Mouse (Mus musculus) mesoderm, embryonic 11.5 days (tissue): ENCODE results near the gene Taf3.

Source experiments
- DNase-seq: peaks from one replicate; pipeline ENCODE4 v3.0.0-alpha.2; 2012; ENCODE audit warnings: low read depth, low spot score

Taf3 gene

DNA sequence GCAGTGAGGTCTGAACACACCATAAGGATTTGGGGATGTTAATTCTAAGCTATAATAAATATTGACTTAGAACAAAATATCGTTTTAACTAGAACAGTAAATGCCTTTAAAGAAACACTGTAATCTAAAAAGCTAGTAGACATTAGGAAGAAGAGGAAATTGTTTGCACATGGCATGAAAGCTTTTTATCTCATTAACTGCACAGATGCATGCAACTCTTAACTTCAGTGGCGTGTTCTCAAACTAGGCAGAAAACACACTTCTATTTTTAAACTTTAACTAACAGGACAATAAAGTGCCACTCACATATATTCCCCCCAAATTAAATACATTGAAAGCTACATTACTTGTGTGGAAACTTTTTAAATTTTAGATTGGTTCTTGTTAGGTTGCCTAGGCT is 91.8 kb downstream of the Taf3 start:
- no peak for DNase-seq

DNA sequence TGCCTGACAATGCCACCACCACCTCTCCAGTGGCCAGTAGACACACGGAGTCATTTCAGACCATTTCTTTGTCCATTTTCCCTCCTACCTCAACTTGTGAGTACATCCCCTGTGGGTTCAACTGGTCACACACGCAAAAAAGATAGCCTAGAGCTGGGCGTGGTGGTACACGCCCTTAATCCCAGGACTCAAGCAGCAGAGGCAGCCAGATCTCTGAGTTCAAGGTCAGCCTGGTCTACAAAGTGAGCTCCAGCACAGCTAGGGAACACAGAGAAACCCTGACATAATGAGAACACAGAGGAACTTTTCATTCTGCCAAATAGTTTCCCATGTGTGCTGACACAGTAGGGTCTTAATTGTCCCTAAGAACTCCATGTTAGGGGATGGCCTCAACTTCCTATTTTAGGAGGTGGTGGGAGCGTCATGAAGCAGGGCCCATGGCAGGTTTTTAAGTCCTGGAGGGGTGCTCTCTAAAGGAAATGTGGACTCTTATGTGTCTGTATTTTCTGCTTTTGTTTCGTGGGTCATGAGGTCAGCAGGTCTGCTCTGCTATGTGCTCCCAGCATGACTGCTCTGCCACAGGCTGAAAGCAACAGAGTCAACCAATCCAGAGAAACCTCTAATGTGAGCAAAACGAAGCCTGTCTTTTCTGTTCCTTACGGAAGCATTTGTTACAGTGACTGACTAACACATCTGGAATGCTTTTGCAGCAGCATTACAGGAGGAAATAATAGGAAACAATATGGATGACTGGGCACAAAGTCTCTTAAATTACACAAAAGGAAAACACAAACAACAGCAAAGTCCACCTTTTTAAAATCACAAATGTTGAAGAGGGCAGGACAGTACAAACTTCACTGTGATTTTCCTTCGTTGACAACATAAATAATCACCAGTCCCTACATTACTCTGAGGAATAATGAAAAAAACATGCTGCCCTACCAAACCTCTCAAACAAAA is 92.5 kb downstream of the Taf3 start:
- peak; percentile 63 for DNase-seq

DNA sequence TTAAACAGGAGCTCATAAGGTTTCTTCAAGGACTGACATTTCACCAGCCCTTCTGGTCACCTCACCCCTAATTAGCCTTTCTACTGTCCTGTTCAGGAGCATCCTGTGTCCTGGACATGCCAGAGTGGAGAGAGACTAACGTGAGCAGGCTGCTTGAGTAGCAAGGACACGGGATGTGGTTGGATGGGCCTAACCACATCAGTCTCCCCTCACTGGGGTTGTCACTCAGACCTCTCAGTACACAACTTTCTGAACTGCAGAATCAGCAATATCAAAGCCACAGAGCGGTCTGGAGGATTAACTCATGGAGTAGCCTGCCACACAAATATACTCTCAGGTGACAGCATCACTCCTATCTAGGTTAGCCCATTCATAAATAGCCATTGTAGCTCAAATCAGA is 101.7 kb downstream of the Taf3 start:
- DNase-seq, result no peak

DNA sequence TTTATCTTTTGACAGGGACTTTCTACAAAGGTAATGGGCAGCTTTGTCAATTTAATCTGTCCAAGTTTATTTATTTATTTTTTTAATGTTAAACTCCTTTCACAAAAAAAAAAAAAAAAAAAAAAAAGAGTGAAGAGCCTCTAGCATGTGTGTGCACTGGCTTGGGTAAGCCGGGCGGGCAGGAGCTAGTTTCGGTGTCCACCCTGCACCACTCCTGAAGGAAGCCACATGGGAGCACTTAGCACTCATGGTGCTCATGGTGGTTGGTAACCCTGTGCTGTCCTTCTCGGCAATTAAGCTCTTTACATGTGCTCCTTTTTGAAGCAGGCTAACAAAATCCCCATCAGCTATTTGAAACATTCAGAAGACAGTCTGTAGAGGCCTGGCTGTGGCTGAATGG is 102.8 kb downstream of the Taf3 start:
- no peak for DNase-seq

DNA sequence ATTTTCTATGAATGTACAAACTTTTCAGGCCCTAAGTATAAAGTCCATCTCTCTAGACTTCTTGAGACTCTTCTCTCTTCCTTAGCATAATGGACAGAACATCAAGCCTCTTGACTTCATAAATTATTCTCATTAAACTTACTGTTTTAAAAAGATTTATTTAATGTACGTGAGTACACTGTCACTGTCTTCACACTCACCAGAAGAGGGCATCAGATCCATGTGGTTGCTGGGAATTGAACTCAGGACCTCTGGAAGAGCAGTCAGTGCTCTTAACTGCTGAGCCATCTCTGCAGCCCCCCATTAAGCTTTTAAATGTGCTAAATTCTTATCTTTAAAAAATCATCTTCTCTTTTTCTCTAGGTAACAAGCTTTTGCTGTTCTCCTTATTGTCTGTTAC is 105.4 kb downstream of the Taf3 start:
- DNase-seq, result no peak

DNA sequence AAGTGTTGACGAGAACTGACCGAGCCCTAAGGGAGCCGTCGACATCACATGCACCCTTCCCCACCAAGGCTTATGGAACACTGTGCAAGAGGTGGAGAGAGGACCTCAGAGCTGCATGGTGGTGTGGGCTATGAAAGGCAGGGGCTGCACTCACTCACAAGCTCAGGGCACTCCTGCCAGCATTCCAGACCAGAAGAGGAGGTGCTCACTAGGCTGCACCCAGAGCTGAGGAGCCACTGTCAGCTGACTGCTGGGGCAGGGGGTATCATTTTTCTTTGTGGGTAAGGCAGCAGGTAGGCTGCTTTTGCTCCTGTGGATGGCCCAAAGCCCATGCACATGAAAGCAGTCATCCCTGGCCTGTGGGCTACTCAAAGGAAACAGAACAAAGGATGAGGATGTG is 109.1 kb downstream of the Taf3 start:
- no peak for DNase-seq

DNA sequence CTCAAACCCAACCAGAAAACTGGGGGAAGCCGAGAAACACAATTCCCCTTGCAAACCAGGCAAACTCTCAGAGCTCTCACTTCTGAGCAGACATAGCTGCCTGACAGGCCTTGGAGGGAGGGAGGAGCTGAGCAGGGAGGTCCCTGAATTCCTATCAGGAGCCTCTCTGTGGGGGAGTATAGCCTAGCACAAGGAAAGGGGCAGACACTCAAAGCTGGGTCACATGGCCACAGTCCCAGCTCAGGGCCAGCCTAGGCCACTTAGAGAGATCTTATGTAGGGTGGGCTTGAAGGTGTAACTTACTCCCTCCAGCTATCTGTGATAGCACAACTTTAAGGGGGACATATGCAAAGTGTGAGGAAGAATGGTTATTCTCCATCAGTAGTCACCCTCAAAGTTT is 112.4 kb downstream of the Taf3 start:
- peak; percentile 33 for DNase-seq

DNA sequence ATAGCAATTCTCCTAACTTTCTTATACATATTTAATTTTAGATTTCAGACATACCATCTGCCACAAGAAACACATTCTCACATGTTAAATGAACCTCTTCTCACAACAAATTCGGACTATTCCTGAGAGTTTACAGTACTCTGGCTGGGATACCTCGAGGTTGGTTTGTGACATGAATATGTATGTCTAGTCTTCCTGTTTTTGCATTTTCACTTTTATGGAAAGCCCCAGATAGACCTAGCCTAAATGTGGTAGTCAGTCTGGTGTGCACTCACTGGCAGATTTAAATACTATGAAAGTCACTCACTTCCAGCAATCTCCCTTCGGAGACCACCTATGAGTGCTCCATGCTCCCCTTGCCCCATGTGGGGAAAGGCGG is 121.5 kb downstream of the Taf3 start:
- DNase-seq, result no peak

DNA sequence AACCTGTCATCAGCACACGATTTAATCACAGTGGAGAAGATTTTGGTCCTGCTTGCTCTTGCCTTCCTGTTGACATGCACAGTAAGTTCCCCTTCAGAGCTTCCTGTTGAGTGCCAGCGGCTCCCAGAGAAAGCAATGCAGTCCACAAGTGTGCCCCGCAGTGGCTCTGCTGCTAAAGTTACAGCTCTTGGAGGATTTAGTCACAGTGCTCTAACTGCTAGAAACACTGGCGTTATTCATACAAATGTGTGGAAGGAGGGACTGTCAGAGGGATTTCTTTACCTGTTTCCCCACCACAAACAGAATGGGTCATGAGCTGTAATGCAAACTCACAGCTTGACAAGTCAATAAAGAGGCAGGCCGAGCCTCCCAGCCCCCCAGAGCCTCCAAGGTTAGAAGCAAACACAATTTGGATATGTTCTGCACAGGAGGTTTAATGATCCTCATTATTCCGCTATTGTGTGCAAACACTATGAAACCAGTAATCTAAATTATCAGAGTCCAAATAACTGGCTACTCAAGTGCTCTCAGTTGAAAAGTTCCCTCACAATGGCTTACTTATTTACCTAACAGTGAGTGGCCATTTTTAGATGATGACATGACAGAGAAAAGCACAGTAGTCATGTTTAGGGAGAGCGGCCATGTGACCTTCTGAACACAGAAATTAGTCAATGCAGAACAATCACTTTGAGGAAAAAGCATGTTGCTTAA is 122.0 kb downstream of the Taf3 start:
- no peak for DNase-seq

DNA sequence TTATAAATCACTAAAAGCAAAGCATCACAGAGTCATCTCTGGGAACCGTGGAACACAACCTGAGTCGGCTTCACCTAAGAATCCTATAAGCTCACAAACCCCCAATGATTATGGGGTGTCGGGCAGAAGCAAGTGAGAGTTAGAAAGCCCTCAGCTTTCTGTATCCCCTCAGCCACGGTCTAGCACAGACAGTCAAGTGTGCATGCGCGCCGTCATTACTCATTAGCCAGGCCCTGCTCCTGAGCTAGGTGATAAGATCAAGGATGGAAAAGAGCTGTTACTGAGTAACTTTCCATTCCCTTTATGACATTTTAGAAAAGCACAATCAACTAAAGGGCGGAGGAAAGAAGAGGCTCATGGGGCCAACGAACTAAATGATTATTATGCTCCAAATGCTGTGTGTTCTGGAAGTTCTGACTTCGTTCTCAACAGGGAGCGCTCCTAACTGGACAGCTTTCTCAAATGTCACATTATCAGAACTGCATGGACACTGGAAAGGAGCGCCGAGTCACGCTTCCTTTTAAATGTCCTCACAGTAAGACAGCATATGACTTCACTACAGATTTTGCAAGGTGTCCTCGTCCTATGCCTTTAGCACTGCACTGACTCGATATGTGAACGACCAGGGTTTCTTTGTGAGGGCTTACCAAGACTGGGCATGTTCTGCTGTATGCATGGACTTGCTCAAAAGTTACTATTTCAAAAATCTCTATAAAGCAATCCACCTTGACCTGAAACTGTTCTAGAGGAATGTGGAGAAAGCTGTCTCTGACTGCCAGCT is 129.5 kb downstream of the Taf3 start:
- no peak for DNase-seq

DNA sequence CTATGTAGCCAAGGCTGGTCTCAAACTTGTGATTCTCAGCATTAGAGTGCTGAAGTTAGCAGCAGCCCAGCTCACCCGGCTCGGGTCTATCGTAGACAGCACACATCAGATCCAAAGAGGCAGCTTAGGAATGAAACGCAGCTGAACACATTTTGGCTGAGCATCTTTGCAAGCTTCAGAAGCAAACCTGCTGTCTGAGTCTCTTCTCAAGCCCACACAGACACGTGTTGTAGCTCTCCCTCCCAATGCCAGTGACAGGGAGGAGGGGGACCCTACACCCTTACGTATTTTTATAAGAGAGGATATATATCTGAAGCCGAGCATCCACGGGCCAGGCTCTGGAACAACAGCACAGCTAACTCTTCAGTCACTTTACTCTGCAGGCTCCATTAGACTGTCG is 130.8 kb downstream of the Taf3 start:
- DNase-seq, result no peak

DNA sequence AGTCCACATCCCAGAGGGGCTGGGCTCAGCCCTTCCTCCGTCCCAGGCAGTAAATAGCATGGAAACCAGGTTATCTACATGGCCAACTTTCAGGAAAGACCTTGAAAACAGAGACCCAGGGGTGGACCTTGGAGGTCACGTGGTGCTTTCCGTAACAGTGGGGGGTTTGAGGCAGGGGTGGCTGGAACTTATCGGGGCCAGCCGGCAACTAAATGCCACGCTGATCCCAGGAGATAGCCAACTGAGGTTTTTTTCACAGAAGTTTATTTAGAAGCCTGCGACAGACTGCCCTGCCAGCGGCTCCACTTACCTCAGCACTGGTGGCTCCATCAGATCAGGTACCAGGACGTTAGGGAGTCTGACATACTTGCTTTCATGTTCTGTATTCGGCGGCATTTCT is 142.4 kb downstream of the Taf3 start:
- DNase-seq, result no peak

DNA sequence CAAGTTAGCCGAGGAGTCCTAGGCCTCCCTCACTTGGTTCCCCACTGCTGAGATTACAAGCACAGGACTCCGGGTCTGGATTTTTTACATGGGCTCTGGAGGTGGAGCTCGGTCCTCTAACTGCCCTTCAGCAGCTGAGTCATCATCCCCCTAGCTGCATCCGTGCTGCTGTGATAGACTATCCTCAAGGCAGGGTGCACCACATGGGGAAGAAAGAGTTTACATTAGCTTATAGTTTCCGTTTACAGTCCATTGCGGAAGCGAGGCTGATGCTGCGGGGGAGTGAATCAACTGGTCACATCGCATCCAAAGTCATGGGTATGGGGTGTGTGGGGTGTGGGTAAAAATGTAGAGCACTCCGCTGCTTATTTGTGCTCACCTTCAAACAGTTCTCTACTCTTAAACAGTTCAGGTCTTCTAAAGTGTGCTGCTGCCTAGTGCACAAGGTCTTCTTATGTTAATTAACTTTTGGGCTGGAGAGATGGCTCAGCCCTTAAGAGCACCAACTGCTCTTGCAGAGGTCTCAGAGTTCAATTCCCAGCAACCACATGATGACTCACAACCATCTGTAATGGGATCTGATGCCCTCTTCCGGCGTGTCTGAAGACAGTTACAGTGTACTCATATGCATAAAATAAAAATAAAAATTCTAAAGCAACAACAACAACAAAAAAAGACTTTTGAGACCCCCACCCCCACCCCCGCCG is 144.4 kb downstream of the Taf3 start:
- DNase-seq, result no peak

DNA sequence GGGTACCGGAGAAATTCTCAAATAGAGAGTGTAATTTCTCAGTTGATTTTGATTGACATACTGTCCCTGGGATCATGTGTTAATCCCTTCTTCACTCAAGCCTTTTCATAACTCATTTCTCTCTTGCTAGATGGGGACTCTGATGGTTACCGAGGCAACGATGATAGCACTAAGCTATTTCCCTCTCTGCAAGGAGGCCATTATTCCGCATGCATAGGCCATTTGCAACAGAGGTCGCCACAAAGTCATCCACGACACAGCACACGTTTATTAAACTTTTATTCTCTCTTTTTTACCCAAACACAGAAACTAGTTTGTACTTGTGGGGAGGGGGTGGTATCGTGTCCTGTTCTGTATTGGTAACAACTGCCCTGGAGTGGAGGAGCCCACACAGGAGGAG is 150.6 kb downstream of the Taf3 start:
- no peak for DNase-seq

DNA sequence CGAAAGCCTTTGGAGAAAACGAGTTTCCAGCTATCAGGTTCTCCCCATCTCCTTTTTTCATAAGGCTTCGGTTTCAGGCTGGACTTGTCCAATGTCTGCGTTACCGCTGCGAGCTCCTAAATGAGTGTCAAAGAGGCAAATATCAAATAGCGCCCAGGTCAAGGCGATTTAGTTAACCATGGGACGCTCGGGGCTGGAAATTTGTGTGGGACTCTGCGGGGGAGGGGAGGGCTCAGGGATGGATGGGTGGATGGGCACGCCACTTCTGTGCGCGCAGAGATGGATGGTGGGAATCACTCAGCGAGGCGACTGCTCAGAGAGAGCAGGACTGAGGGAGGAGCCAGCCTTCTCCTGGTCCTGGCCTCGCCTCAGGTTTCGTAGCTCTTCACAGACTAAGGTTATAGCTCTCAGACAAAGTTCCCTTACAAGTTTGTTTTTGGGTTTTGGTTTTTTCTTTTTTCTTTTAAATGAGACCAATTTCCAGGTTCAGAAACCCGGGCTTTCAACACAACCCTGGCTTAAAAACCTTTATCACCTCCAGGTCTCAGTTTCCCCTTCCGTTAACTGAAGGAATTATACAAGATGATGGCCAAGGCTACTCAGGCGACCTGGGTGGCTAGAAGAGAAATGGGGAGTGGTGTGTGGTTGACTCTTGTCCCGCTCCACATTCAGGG is 152.2 kb downstream of the Taf3 start:
- DNase-seq, result no peak

DNA sequence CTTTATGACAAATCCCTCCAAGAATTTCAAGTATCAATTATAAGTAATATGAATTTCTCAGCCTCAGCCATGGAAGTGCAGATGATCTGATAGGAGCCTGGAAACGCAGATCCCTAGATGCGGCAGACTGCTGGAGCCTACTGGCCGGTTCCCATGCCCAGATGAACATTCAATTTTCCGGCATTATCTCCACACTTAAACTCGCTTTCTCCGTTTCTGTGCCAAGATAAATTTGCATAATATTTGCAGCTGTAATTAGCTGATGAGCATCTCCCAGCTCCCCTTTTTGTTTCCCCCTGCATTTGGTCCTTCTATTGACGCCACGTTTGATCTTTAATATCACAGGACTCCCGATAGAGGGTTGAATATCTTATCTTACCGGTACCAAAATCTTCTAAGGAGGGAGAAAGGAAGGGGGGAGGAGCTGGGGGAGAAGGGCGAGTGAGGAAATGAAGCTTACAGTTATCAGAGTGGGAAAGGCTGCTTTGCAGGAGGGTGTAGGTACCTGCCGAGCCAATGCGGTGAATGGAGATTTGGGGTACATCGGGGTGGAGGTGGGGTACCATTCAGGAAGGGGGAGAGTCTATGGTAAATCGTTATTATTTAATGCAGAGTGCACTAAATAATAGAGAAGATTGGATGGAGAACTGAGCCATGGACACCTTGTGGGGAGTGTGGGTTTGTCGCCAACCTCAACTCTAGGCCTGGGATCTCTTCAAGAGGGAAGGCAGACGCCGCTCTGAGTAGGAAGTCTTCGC is 153.4 kb downstream of the Taf3 start:
- no peak for DNase-seq

DNA sequence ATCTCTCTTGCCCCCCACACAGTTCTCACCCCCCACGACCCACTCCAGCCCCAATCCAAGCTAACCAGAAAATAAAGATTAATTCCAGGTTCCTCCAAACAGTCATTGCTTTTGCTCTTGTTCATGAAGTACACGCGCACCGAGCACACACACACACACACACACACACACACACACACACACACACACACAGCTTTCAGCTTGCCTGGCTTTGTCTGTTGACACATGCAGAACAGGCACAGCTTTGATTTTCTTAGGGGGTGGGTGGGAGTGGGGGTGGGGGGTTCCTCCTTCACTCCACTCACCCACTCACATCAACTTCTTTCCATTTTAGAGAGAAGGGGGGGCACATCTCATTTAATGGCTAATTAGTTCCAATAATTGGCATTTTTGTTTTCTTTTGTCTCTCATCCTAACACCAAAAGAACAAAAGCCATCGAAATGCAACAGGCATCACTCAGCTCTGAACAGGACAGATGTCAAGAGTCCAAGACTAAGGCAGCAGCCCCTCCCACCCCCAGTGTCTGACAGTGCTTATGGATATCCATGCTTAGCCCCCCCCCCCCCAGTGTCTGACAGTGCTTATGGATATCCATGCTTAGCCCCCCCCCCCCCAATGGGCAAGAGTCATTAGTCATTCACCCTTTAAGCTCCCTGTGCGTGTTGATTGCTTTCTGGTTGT is 155.0 kb downstream of the Taf3 start:
- DNase-seq, result no peak

DNA sequence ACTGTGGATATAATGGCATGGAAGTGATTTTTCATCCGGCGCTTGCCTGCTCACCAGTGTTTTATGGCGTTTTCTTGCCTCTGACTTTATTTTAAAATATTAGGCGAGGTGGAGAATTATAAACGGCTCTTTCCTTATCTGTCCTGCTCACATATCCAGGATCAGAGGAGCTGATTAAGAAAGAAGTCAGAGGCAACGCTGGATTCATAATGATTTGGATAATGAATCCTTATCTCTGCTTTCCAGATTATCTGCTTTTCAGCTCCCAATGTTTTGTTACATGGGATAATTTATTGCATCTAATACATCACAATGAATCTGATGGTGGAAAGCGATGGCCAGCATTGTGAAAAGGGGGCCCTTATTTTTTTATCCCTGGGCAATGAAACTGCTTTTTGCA is 155.9 kb downstream of the Taf3 start:
- no peak for DNase-seq

DNA sequence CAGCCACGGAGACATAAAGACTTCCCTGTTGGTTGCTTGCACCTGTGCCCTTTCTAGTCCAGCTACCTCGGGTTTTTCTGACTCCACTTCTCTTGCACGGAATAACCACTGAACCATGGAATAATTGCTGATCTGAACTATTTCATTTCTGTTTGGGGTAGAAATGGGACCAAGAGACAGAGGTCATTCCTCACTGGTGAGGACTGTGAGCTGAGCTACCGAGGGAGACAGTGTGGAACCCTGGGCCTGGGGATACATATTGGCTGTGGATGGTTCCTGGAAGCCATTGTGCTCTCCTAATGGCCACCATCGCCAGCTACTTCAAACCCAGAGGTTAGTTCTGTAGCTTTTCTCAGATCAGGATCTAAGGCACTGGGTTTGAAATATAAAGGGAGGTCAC is 157.5 kb downstream of the Taf3 start:
- no peak for DNase-seq

DNA sequence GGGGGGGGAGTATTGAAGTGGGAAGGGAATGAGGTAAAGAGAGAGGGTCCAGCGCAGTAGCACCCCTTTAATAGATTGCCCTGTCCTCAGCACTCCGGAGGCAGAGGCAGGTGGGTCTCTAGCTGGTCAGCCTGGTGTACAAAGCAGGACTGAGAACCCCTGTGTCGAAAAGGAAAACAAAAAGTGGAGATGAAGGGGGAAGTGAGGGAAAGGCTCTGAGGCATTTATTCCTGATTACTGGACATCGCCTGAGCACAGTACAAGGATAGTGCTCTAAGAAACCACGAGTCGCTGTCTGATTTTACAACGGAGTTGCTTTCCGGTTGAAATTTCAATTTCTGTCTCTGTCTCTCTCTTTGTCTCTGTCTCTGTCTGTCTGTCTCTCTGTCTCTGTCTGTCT is 158.1 kb downstream of the Taf3 start:
- DNase-seq, result no peak
